Mouse (Mus musculus) layer of hippocampus, adult 11-12 months (tissue): ENCODE results near the gene Bdh1.
A peak's percentile ranks its signal among the peaks of the same experiment; 100 is the strongest.
"Not testable (repeated sequence)": the region's sequence is repeated elsewhere in the genome, so short reads cannot be mapped to it uniquely, and the experiment has no call there.

ENCODE experiments used
- DNase-seq: peaks from one replicate; pipeline ENCODE4 v3.0.0; 2022; ENCODE audit warnings: low spot score

Bdh1 gene

DNA sequence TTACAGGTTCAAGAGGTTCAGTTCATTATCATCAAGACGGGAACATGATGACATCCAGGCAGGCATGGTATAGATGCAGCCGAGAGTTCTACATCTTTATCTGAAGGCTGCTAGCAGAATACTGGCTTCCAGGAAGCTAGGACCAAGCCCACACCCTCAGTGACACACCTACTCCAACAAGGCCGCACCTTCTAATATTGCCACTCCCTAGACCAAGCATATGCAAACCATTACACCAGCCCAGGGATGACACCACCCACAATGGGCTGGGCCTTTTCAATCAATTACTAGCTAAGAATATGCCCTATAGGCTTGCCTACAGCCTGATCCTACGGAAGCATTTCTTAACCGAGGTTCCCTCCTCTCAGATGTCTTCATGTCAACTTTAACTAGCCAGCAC lies 42.9 kb downstream of the Bdh1 start:
- no peak for DNase-seq

DNA sequence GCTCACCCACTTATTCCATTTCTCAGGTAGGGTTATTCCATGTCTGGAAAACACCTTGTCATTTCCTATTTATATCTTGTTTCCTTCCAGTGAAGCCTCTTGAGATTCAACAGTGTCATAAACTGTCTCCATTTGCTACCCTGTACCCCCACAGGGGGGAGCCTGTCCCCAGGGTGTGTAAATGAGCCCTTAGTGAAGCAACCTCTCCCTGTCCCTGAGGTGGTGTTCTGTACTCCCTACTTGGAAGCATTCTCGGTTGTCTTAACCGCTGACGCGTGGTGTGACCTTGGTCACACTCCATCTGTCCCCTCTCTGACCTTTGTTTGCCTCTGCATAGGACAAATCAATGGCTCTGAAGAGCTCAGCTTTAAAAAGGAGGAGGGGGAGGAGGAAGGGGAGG lies 43.5 kb downstream of the Bdh1 start:
- DNase-seq: peak; percentile 77

- DNase-seq: no peak
These were observed 44.0 kb downstream of the Bdh1 start for GRCm38 (mm10) chr16:31466106-31466505.

- not testable (repeated sequence) for DNase-seq
These were observed 48.7 kb downstream of the Bdh1 start for GRCm38 (mm10) chr16:31470819-31471218.

DNA sequence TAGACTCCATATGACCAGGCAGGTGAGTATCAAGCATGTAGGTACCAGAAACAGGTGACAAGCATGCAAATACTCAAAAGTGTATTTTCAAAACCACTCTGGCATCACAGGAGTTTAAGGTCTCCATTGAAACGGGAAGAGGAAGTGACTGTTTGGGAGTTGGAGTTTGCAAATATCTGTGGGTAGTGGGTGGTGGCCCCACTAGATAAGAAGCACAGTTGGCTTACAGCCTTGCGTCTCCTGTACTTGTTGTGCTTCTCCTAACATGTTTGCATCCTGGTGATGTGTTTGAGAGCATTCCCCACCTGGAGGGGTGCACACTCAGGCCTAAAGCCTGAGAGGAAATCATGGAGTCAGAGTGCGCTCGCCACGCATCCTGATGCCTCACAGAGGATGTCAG lies 49.9 kb downstream of the Bdh1 start:
- DNase-seq: no peak

DNA sequence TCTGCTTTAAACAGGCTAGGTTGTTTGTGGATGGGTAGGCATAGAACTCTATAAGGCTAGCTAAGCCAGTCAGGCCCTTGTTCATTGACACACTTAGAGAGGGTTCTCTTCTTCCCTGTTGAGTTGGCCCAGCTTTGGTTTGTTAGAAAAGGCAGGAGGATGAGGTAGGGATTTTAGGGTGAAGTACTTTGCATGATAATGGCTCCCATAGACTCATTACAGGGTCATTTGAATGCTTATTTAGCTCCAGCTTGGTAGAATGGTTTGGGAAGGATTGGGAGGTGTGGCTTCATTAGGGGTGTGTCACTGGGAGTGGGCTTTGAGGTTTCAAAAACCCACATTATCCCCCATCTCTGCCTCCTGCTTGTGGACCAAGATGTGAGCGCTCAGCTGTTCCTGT lies 51.1 kb downstream of the Bdh1 start:
- no peak for DNase-seq

GRCm38 (mm10) chr16:31475123-31475968 lies 53.3 kb downstream of the Bdh1 start:
- DNase-seq: no peak

GRCm38 (mm10) chr16:31476872-31477603 lies 55.0 kb downstream of the Bdh1 start:
- DNase-seq: no peak

- no peak for DNase-seq
These were observed 63.3 kb downstream of the Bdh1 start for GRCm38 (mm10) chr16:31485336-31485735.

GRCm38 (mm10) chr16:31487266-31487665 lies 65.2 kb downstream of the Bdh1 start:
- no peak for DNase-seq

DNA sequence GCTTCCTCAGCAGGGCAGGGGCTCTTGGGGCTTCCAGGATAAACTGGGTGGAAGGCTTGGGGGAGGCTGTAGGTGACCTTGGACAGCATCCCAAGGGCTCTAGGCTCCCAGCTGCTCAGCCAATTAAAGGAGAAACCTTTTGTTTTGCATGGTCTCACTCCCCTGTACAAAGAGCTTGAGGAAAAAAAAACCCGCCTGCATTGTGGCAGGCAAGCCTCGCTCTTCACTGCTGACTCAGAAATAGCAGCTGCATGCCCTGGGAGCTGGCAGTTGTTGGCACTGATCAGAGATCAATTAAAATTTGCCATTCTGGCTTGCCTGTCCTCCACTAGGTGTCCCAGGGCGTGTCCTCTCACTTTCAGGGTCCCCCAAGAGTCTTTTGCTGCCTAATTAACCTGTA lies 67.0 kb downstream of the Bdh1 start:
- no peak for DNase-seq

- DNase-seq: no peak
These were observed 68.9 kb downstream of the Bdh1 start for GRCm38 (mm10) chr16:31490967-31491366.

DNA sequence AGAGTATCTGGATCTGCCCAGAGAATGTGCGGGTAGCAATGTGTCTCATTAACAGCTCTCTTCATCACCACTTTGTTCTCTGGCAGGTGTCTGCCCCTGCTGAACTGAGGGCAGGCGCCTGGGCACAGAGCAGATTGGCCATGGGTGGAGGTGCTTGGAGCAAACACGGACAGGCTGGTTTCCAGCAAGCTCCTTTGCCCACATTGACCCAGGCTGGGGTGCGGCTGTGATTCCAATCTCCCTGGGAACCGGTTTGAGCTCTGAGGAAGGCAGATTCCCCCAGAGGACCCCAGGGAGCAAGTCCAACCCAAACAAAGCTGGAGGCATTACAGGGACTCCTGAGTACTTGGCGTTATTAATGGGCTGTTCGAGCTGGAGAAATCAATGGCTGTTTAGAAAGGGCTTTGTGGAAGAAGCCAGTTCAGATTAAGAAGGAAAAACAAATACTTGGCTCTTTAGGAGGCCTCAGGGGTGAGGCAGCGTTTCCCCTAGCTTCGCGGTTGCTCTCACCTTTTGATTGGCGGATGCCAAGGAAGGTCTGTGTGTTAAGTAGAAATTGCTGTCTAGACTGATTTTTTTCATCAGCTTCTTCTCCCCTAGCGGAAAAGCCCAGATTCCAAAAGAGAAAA lies 71.0 kb downstream of the Bdh1 start:
- DNase-seq: no peak

DNA sequence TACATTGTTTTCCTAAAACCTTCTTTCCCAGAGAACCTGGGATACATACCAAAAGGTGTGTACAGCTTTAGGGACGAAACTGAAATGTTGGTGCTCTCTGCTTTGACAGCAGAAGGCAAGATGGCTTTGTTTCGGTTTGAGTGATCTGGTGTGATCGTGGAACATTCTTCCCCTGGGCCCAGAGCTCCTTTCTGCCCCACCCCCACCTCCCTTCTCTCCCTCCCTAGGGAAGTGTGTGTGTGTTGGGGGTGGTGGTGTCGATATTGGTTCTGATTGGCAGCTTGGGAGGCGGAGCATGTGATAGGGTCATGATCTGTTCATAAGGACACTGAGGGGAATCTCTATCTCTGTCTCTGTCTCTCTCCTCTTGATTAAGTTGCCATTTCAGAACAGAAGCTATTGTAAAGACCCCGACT lies 71.5 kb downstream of the Bdh1 start:
- DNase-seq: no peak

- peak; percentile 71 for DNase-seq
These were observed 71.9 kb downstream of the Bdh1 start for GRCm38 (mm10) chr16:31493991-31494390.

DNA sequence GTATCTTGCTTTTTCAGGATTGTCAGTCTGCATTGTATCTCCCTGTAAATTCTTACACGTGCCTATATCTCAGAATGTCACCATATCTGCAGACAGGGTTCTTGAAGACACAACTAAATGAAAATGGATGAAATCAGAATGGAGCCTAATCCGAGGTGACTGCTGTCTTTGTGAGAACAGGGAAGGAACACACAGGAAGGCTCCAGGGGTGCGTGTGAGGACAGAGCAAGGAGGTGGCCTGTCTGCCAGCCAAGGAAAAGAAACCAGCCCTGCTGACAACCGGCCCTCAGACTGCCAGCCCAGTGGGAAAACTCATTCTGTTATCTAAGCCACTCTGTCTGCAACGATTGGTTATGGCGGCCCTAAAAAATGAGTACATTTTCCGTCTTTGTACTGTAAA lies 73.3 kb downstream of the Bdh1 start:
- no peak for DNase-seq

DNA sequence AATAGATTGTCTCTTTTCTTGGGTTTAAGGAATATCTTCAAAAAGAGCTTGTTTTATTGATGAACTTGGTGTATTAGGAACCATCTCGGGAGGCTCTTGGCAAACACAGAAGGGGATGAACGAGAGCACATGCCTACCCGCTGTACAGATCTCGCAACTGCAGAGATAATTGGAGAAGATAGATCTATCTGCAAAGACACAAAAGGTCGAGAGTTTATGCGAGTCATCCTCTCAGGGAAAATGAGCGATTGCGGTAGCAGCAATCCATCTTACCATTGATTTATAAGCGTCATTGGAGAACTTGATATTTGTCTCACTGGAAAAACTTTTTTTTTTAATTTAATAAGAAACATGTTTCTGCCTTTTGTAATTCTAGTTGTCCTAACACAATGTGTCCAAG lies 73.7 kb downstream of the Bdh1 start:
- no peak for DNase-seq

DNA sequence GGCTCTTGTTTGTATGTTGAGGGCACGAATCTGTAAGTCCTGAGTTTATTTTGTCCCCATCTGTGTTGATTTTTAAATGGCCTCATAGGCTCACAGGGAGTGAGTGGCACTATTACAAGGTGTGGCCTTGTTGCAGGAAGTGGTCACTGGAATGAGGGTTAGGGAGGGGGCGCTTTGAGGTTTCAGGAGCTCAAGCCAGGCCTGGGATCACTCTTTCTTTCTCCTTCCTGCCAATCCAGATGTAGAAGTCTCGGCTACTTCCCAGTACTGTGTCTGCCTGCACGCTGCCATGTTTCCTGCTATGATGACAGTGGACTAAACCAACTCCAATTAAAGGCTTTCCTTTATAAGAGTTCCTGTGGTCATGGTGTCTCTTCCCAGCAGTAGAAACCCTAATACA lies 76.3 kb downstream of the Bdh1 start:
- DNase-seq: no peak

GRCm38 (mm10) chr16:31499021-31499420 lies 76.9 kb downstream of the Bdh1 start:
- DNase-seq: no peak

GRCm38 (mm10) chr16:31499681-31500310 lies 77.7 kb downstream of the Bdh1 start:
- peak; percentile 69 for DNase-seq

DNA sequence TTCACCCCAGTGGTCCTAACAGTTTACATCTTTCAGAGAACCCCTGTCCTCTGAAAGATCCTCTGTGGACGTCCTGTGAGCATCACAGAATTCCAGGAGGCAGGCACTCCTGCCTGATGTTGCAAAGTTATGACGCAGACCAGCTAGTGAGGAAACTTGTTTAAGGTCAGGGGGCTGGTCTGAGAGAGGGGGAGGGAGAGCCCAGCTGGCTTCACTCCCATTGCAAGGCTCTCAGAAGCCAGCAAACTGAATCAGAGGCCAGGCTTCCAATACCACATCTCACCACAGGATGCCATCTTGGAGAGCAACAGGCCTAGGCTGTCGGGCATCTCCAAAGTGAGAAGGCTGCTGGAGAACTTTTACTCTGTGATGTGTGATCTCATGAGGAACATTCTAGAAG lies 78.5 kb downstream of the Bdh1 start:
- DNase-seq: no peak

GRCm38 (mm10) chr16:31500969-31501750 lies 79.1 kb downstream of the Bdh1 start:
- DNase-seq: no peak
